Mouse (Mus musculus): ENCODE measurements at regions not wholly inside any gene's neighbourhood (a gene's known extent, or its start where the extent isn't known, plus 50 kb on each side); places are given as distances from the start of the nearest gene placed in this dataset.

- Histone ChIP-seq H3K4me1 (ENCODE audit: control insufficient read depth in 1 of 2, insufficient read depth in 2 of 2, low read length in 2 of 2) (no peaks in the 10 kb centered on the region), H3K36me3 (ENCODE audit: control insufficient read depth in 1 of 2, insufficient read depth in 2 of 2, low read length in 2 of 2) (no peaks in the 10 kb centered on the region), H3K9ac (ENCODE audit: control insufficient read depth, low read depth, low read length, poor library complexity, severe bottlenecking) (no peak overlapping the region), H3K27me3 (ENCODE audit: control insufficient read depth in 1 of 2, insufficient read depth in 2 of 2, low read length in 2 of 2) (no peaks in the 10 kb centered on the region), H3K79me2 (ENCODE audit: control insufficient read depth, insufficient read depth, low read length, poor library complexity) (no peaks in the 10 kb centered on the region), H3K4me3 (ENCODE audit: control insufficient read depth in 1 of 2, insufficient read depth in 1 of 2, low read depth in 2 of 2, low read length in 2 of 2) (no peak overlapping the region), H3K27ac (ENCODE audit: control insufficient read depth, low read depth, low read length) (no peak overlapping the region), H3K9me3 (replicated peaks; ENCODE audit: insufficient read depth, low read length) (no peaks in the 10 kb centered on the region)
- no peak for DNase-seq (ENCODE audit: low read depth, low spot score)
- TF ChIP-seq RCOR1 (IDR thresholded peaks at IDR 0.05; ENCODE audit: low read depth, low read length) (no peak), JUND (IDR thresholded peaks at IDR 0.05; ENCODE audit: low read depth, low read length) (no peak), HCFC1 (IDR thresholded peaks at IDR 0.05; ENCODE audit: low read depth, low read length) (no peak), ZMIZ1 (IDR thresholded peaks at IDR 0.05; ENCODE audit: low read depth, low read length) (no peak), MAZ (IDR thresholded peaks at IDR 0.05; ENCODE audit: low read depth, low read length) (no peak), MXI1 (IDR thresholded peaks at IDR 0.05; ENCODE audit: low read depth, low read length) (no peak), GATA1 (IDR thresholded peaks at IDR 0.05; ENCODE audit: low read depth, low read length) (no peak), ETS1 (IDR thresholded peaks at IDR 0.05; ENCODE audit: low read depth, low read length) (no peak), MYB (IDR thresholded peaks at IDR 0.05; ENCODE audit: low read depth, low read length) (no peak), TAL1 (IDR thresholded peaks at IDR 0.05; ENCODE audit: low read length) (no peak), USF2 (IDR thresholded peaks at IDR 0.05; ENCODE audit: borderline replicate concordance in 1 of 2, insufficient read depth in 1 of 2, low read depth in 1 of 2, low read length in 2 of 2) (no peak), CHD2 (IDR thresholded peaks at IDR 0.05; ENCODE audit: low read length) (no peak)
Measured at GRCm38 (mm10) chr3:143737844-143738243, 467.2 kb downstream of the Lmo4 start.

- Histone ChIP-seq H3K4me1 (ENCODE audit: control insufficient read depth in 1 of 2, insufficient read depth in 2 of 2, low read length in 2 of 2) (no peaks in the 10 kb centered on the region), H3K9ac (ENCODE audit: control insufficient read depth, low read depth, low read length, poor library complexity, severe bottlenecking) (no peak overlapping the region)
- TF ChIP-seq E2F4 (IDR thresholded peaks at IDR 0.05; ENCODE audit: borderline replicate concordance, low read depth, low read length) = no peak
Measured at GRCm38 (mm10) chr3:143736651-143737398, 468.2 kb downstream of the Lmo4 start.

GRCm38 (mm10) chr3:143734791-143735190, 470.2 kb downstream of the Lmo4 start:
- no peaks in the 10 kb centered on the region for H3K9me3 ChIP-seq (replicated peaks; ENCODE audit: insufficient read depth, low read length)

More at GRCm38 (mm10) chr3:143736651-143737398, 468.2 kb downstream of the Lmo4 start:
- DNase-seq (ENCODE audit: low read depth, low spot score) = no peak
- Histone ChIP-seq H3K27ac (ENCODE audit: control insufficient read depth, low read depth, low read length) (no peak overlapping the region), H3K79me2 (ENCODE audit: control insufficient read depth, insufficient read depth, low read length, poor library complexity) (no peaks in the 10 kb centered on the region), H3K9me3 (replicated peaks; ENCODE audit: insufficient read depth, low read length) (no peaks in the 10 kb centered on the region), H3K27me3 (ENCODE audit: control insufficient read depth in 1 of 2, insufficient read depth in 2 of 2, low read length in 2 of 2) (no peaks in the 10 kb centered on the region), H3K4me3 (ENCODE audit: control insufficient read depth in 1 of 2, insufficient read depth in 1 of 2, low read depth in 2 of 2, low read length in 2 of 2) (no peak overlapping the region), H3K36me3 (ENCODE audit: control insufficient read depth in 1 of 2, insufficient read depth in 2 of 2, low read length in 2 of 2) (no peaks in the 10 kb centered on the region)

More at GRCm38 (mm10) chr3:143734791-143735190, 470.2 kb downstream of the Lmo4 start:
- H3K36me3 ChIP-seq (ENCODE audit: control insufficient read depth in 1 of 2, insufficient read depth in 2 of 2, low read length in 2 of 2) = no peaks in the 10 kb centered on the region
- no peak overlapping the region for H3K4me3 ChIP-seq (ENCODE audit: control insufficient read depth in 1 of 2, insufficient read depth in 1 of 2, low read depth in 2 of 2, low read length in 2 of 2)
- no peak for DNase-seq (ENCODE audit: low read depth, low spot score)
- H3K27ac ChIP-seq (ENCODE audit: control insufficient read depth, low read depth, low read length) = no peak overlapping the region
- no peaks in the 10 kb centered on the region for H3K79me2 ChIP-seq (ENCODE audit: control insufficient read depth, insufficient read depth, low read length, poor library complexity)
- no peaks in the 10 kb centered on the region for H3K4me1 ChIP-seq (ENCODE audit: control insufficient read depth in 1 of 2, insufficient read depth in 2 of 2, low read length in 2 of 2)
- no peaks in the 10 kb centered on the region for H3K27me3 ChIP-seq (ENCODE audit: control insufficient read depth in 1 of 2, insufficient read depth in 2 of 2, low read length in 2 of 2)
- no peak overlapping the region for H3K9ac ChIP-seq (ENCODE audit: control insufficient read depth, low read depth, low read length, poor library complexity, severe bottlenecking)
- TF ChIP-seq SIN3A (IDR thresholded peaks at IDR 0.05; ENCODE audit: low read length) (no peak), TBP (IDR thresholded peaks at IDR 0.05; ENCODE audit: low read depth, low read length) (no peak), ZNF384 (IDR thresholded peaks at IDR 0.05; ENCODE audit: low read depth, low read length) (no peak), ZMIZ1 (IDR thresholded peaks at IDR 0.05; ENCODE audit: low read depth, low read length) (no peak), MYB (IDR thresholded peaks at IDR 0.05; ENCODE audit: low read depth, low read length) (no peak)
